Mouse (Mus musculus) spleen, adult 2 months (tissue): ENCODE data around the gene A930004D18Rik.

Experiments used
- CTCF ChIP-seq: fragments of 200-500 bp; IDR thresholded peaks from 2 replicates; pipeline ENCODE4 v1.5.1; 2011; ENCODE audit warnings: mild to moderate bottlenecking, inconsistent platforms; ENCODE audit not compliant: insufficient read depth, insufficient read length, insufficient replicate concordance; ENCODE audit errors: extremely low read depth
- POLR2A ChIP-seq: fragments of 200-500 bp; IDR thresholded peaks from 2 replicates; pipeline ENCODE4 v1.6.1; 2011; ENCODE audit warnings: low read depth, low read length, inconsistent platforms

GRCm38 (mm10) chr2:18012866-18013265 is 24.7 kb downstream of the A930004D18Rik start:
- no peak for TF ChIP-seq CTCF
- no peak for TF ChIP-seq POLR2A
